Mouse (Mus musculus) hindbrain, embryonic 12.5 days (tissue): ENCODE measurements at regions not wholly inside any gene's neighbourhood (a gene's known extent, or its start where the extent isn't known, plus 50 kb on each side); places are given as distances from the start of the nearest gene placed in this dataset.

Experiments used
- ATAC-seq: fragments of 200-750 bp; cut with Nextera tagmentation; 2 replicates; pipeline ENCODE4 v1.8.0; 2017; ENCODE audit warnings: moderate TSS enrichment; ENCODE audit not compliant: low FRiP score
- H3K27ac ChIP-seq: fragments of 300-500 bp; sonication (generic); 2 replicates; pipeline ENCODE4 v1.5.1; 2016; ENCODE audit warnings: mild to moderate bottlenecking
- H3K27me3 ChIP-seq: fragments of 300-500 bp; sonication (generic); 2 replicates; pipeline ENCODE4 v1.6.1; 2016; ENCODE audit warnings: mild to moderate bottlenecking
- H3K36me3 ChIP-seq: fragments of 300-500 bp; sonication (generic); 2 replicates; pipeline ENCODE4 v1.6.1; 2016; ENCODE audit warnings: mild to moderate bottlenecking
- H3K4me1 ChIP-seq: fragments of 300-500 bp; sonication (generic); 2 replicates; pipeline ENCODE4 v1.6.1; 2016
- H3K4me2 ChIP-seq: fragments of 300-500 bp; sonication (generic); replicated peaks from 2 replicates; pipeline ENCODE4 v1.6.1; 2016; ENCODE audit warnings: mild to moderate bottlenecking
- H3K4me3 ChIP-seq: fragments of 300-500 bp; sonication (generic); 2 replicates; pipeline ENCODE4 v1.5.1; 2016; ENCODE audit warnings: mild to moderate bottlenecking
- H3K9ac ChIP-seq: fragments of 300-500 bp; sonication (generic); 2 replicates; pipeline ENCODE4 v1.6.1; 2016; ENCODE audit warnings: mild to moderate bottlenecking, moderate library complexity
- H3K9me3 ChIP-seq: fragments of 300-500 bp; sonication (generic); replicated peaks from 2 replicates; pipeline ENCODE4 v1.6.1; 2016; ENCODE audit warnings: mild to moderate bottlenecking
- WGBS: fragments of 180-500 bp; shearing (Covaris S2); methylation state at CpG from one replicate; pipeline ENCODE4 v1.1.7; 2016; 5-methylcytosine and 5-hydroxymethylcytosine counted together

DNA sequence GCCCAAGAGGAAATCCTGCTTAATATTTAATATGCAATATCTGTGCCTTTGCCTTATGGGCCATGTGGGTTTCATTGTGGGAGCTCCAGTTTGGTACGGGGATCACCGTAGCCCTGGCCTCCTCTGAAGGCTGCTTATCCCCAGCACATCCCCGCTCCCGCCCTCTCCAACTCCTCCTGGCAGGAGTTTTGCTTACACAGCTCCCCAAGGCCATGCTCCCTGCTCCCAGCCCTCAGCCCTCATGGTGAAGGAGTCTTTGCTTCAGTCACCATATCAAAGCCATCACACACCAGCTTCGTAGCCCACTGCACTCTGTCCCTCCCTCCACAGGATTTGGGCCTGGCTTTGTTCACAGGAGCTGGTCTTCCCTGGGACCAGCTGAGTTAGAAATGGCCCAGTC lies 142.0 kb downstream of the Cdh26 start:
- 74% methylated on average over 5 of the region's 5 CpGs for WGBS
- H3K4me3 ChIP-seq, result no peak overlapping the region
- H3K9me3 ChIP-seq, result no peaks in the 10 kb centered on the region
- peaks cover 2% of the 10 kb centered on the region; the same call in 1 of the 2 replicates for H3K4me1 ChIP-seq
- no peak overlapping the region for H3K9ac ChIP-seq
- no peak overlapping the region for H3K27ac ChIP-seq
- no peak for ATAC-seq
- H3K4me2 ChIP-seq, result no peak overlapping the region
- no peaks in the 10 kb centered on the region for H3K36me3 ChIP-seq
- 0 out of 2 replicates have a peak, but pooled peaks cover 9% of the 10 kb centered on the region for H3K27me3 ChIP-seq

GRCm38 (mm10) chr2:178574859-178575258 lies 144.5 kb downstream of the Cdh26 start:
- no peaks in the 10 kb centered on the region for H3K9me3 ChIP-seq
- ATAC-seq, result no peak
- no peak overlapping the region for H3K4me2 ChIP-seq
- no peak overlapping the region for H3K4me3 ChIP-seq
- H3K36me3 ChIP-seq, result no peaks in the 10 kb centered on the region
- H3K27ac ChIP-seq, result no peak overlapping the region
- H3K27me3 ChIP-seq, result 0 out of 2 replicates have a peak, but pooled peaks cover 7% of the 10 kb centered on the region
- 49% methylated on average over 4 of the region's 4 CpGs for WGBS
- peaks cover 2% of the 10 kb centered on the region; the same call in 1 of the 2 replicates for H3K4me1 ChIP-seq
- H3K9ac ChIP-seq, result no peak overlapping the region

GRCm38 (mm10) chr2:178575403-178575802 lies 145.1 kb downstream of the Cdh26 start:
- no peak overlapping the region for H3K4me2 ChIP-seq
- no peak overlapping the region for H3K9ac ChIP-seq
- peaks cover 2% of the 10 kb centered on the region; the same call in 1 of the 2 replicates for H3K4me1 ChIP-seq
- no peak overlapping the region for H3K4me3 ChIP-seq
- ATAC-seq, result no peak
- 0 out of 2 replicates have a peak, but pooled peaks cover 7% of the 10 kb centered on the region for H3K27me3 ChIP-seq
- no peaks in the 10 kb centered on the region for H3K36me3 ChIP-seq
- H3K9me3 ChIP-seq, result no peaks in the 10 kb centered on the region
- WGBS, result 59% methylated on average over 6 of the region's 6 CpGs
- no peak overlapping the region for H3K27ac ChIP-seq

DNA sequence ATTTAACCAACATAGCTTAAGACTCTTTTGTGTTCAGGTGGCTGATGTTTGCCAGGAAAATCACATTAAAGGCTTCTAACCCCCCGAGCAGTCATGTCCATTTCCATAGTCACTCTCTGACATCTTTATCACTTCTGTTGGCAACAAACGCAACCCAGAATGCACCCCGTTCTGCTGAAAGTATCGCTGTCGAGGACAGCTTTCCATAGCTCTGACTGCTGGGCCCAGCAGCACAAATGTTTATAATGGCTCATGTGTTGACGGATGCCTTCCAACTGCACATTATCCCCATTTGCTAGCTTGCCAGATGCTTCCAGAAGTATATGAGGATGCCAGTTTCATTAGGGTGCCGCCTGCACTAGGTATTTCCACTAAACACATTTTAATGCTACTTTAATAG lies 145.7 kb downstream of the Cdh26 start:
- no peak overlapping the region for H3K9ac ChIP-seq
- WGBS, result 89% methylated on average over 7 of the region's 7 CpGs
- ATAC-seq, result no peak
- no peak overlapping the region for H3K4me2 ChIP-seq
- H3K4me1 ChIP-seq, result peaks cover 6% of the 10 kb centered on the region; the same call in 1 of the 2 replicates
- no peaks in the 10 kb centered on the region for H3K36me3 ChIP-seq
- H3K4me3 ChIP-seq, result no peak overlapping the region
- H3K27ac ChIP-seq, result no peak overlapping the region
- H3K9me3 ChIP-seq, result no peaks in the 10 kb centered on the region
- 0 out of 2 replicates have a peak, but pooled peaks cover 7% of the 10 kb centered on the region for H3K27me3 ChIP-seq

GRCm38 (mm10) chr2:178579571-178579970 lies 149.2 kb downstream of the Cdh26 start:
- ATAC-seq, result no peak
- H3K27me3 ChIP-seq, result 0 out of 2 replicates have a peak, but pooled peaks cover 7% of the 10 kb centered on the region
- no peak overlapping the region for H3K4me3 ChIP-seq
- H3K36me3 ChIP-seq, result no peaks in the 10 kb centered on the region
- no peaks in the 10 kb centered on the region for H3K9me3 ChIP-seq
- H3K4me2 ChIP-seq, result no peak overlapping the region
- 0 out of 2 replicates have a peak, but pooled peaks cover 7% of the 10 kb centered on the region for H3K4me1 ChIP-seq
- 82% methylated on average over 6 of the region's 6 CpGs for WGBS
- no peak overlapping the region for H3K9ac ChIP-seq
- H3K27ac ChIP-seq, result no peak overlapping the region

DNA sequence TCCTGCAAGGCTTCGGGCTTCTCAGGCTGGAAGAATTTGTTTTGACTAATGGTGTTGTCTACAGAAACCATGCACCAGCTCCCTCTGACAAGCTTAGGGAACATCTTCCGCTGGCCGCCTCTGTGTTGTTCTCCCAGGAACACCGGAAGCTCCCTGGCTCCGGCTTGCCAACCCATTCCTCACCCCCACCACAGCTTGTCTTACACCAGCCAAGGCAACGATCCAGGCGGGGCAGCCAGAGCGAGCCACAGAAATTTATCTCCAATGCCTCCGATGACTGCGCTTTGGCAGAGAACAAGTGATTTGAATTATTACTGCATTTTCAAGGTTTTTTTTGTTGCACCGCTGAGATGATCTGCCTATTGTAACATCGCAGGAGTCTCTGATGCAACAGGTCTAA lies 151.0 kb downstream of the Cdh26 start:
- H3K9ac ChIP-seq, result no peak overlapping the region
- H3K9me3 ChIP-seq, result no peaks in the 10 kb centered on the region
- no peaks in the 10 kb centered on the region for H3K27me3 ChIP-seq
- ATAC-seq, result no peak
- WGBS, result 85% methylated on average over 12 of the region's 12 CpGs
- 0 out of 2 replicates have a peak overlapping the region, but pooled peaks have one; percentile 49 for H3K27ac ChIP-seq
- H3K4me2 ChIP-seq, result no peak overlapping the region
- H3K36me3 ChIP-seq, result no peaks in the 10 kb centered on the region
- peaks cover 12% of the 10 kb centered on the region; the same call in 1 of the 2 replicates for H3K4me1 ChIP-seq
- H3K4me3 ChIP-seq, result no peak overlapping the region

DNA sequence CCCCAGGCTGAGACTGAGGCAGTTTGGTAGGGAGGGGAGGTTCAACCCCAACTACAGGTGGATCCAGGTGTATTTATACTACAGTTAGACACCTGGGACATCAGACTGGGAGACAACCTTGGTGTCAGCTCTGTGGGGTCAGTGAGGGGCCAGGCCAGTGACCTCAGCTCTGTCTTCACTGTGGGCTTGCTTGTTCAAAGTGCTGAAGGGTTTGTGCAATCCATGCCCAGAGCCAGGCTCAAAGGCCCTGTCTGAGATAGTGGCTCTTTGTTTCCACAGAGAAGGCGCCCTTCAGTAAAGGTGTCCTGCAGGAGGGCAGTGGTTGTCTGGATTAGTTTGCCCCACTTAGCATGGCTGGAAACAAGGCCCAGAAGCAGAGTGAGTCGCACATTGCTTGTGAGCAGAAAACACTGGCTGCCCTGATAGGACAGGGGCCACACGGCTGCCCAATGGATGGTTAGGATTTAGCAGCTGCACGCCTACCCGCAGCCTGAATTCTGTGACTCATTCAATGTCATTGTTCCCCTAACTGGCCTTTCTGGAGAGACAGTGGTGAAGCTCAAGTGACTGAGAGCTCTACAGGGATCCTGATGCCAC lies 154.7 kb downstream of the Cdh26 start:
- H3K27me3 ChIP-seq, result 0 out of 2 replicates have a peak, but pooled peaks cover 3% of the 10 kb centered on the region
- WGBS, result 72% methylated on average over 5 of the region's 5 CpGs
- peaks cover 12% of the 10 kb centered on the region; the same call in 1 of the 2 replicates for H3K4me1 ChIP-seq
- no peak overlapping the region for H3K4me3 ChIP-seq
- no peaks in the 10 kb centered on the region for H3K9me3 ChIP-seq
- no peak for ATAC-seq
- no peaks in the 10 kb centered on the region for H3K36me3 ChIP-seq
- no peak overlapping the region for H3K4me2 ChIP-seq
- H3K27ac ChIP-seq, result no peak overlapping the region
- H3K9ac ChIP-seq, result no peak overlapping the region

GRCm38 (mm10) chr2:178587134-178587636 lies 156.9 kb downstream of the Cdh26 start:
- ATAC-seq, result no peak
- H3K4me1 ChIP-seq, result peaks cover 5% of the 10 kb centered on the region; the same call in 1 of the 2 replicates

DNA sequence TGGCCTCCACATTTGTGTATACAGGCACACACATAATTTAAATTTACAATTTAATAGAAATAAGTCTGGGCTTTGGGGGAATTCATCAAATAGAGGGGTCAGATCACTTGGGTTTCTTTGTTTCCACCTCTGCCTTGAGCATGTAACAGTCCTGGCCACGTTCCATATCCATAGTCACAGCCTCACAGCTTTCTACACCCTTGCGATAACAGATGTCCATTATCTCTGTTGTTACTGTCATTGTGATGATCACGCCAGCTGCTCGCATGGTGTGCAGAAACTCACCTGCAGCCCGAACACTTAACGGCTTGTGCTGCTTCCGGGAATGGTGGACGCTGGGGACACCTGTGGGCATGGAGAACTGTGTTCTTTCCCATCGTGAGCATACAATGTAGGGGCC lies 163.4 kb downstream of the Cdh26 start:
- H3K9ac ChIP-seq, result no peak overlapping the region
- no peak overlapping the region for H3K4me3 ChIP-seq
- no peaks in the 10 kb centered on the region for H3K9me3 ChIP-seq
- peak overlapping the region; percentile 48; the same call in 1 of the 2 replicates for H3K27ac ChIP-seq
- H3K4me1 ChIP-seq, result peaks cover 27% of the 10 kb centered on the region
- H3K4me2 ChIP-seq, result no peak overlapping the region
- WGBS, result 71% methylated on average over 9 of the region's 9 CpGs
- ATAC-seq, result no peak
- H3K27me3 ChIP-seq, result no peaks in the 10 kb centered on the region
- no peaks in the 10 kb centered on the region for H3K36me3 ChIP-seq

More at GRCm38 (mm10) chr2:178587134-178587636, 156.9 kb downstream of the Cdh26 start:
- Histone ChIP-seq H3K9me3 (no peaks in the 10 kb centered on the region), H3K9ac (no peak overlapping the region), H3K27me3 (0 out of 2 replicates have a peak, but pooled peaks cover 3% of the 10 kb centered on the region), H3K36me3 (no peaks in the 10 kb centered on the region), H3K27ac (no peak overlapping the region), H3K4me2 (no peak overlapping the region), H3K4me3 (no peak overlapping the region)
- 74% methylated on average over 7 of the region's 7 CpGs for WGBS

GRCm38 (mm10) chr2:178594177-178594576 lies 163.8 kb downstream of the Cdh26 start:
- Histone ChIP-seq H3K9ac (no peak overlapping the region), H3K36me3 (no peaks in the 10 kb centered on the region), H3K27ac (peak overlapping the region; percentile 48; the same call in 1 of the 2 replicates), H3K27me3 (no peaks in the 10 kb centered on the region), H3K9me3 (no peaks in the 10 kb centered on the region), H3K4me1 (peaks cover 27% of the 10 kb centered on the region), H3K4me2 (no peak overlapping the region), H3K4me3 (no peak overlapping the region)
- WGBS, result 35% methylated on average over 6 of the region's 6 CpGs
- no peak for ATAC-seq

- peaks cover 27% of the 10 kb centered on the region for H3K4me1 ChIP-seq
- H3K4me2 ChIP-seq, result no peak overlapping the region
- peak; percentile 51; the same call in 1 of the 2 replicates for ATAC-seq
- H3K9me3 ChIP-seq, result no peaks in the 10 kb centered on the region
- no peaks in the 10 kb centered on the region for H3K36me3 ChIP-seq
- 63% methylated on average over 16 of the region's 16 CpGs for WGBS
- H3K9ac ChIP-seq, result no peak overlapping the region
- peak overlapping the region; percentile 30; the same call in 1 of the 2 replicates for H3K27ac ChIP-seq
- H3K27me3 ChIP-seq, result no peaks in the 10 kb centered on the region
- no peak overlapping the region for H3K4me3 ChIP-seq
Observed at GRCm38 (mm10) chr2:178596312-178597083, 166.2 kb downstream of the Cdh26 start.

GRCm38 (mm10) chr2:178597084-178597470 lies 166.7 kb downstream of the Cdh26 start:
- Histone ChIP-seq H3K27me3 (no peaks in the 10 kb centered on the region), H3K9me3 (no peaks in the 10 kb centered on the region), H3K27ac (no peak overlapping the region), H3K4me2 (no peak overlapping the region), H3K4me1 (peaks cover 27% of the 10 kb centered on the region), H3K36me3 (no peaks in the 10 kb centered on the region), H3K4me3 (no peak overlapping the region), H3K9ac (no peak overlapping the region)
- WGBS, result 50% methylated on average over 7 of the region's 7 CpGs
- ATAC-seq, result peak; percentile 35
